Mouse (Mus musculus) heart, adult 2 months (tissue): Measurements from ENCODE around the gene Mapk1.

Experiments used
- CTCF ChIP-seq: fragments of 200-600 bp; IDR thresholded peaks from 2 replicates; pipeline ENCODE4 v1.8.1; 2022; ENCODE audit warnings: antibody characterized with exemption, mild to moderate bottlenecking, moderate library complexity
- EP300 ChIP-seq: fragments of 200-500 bp; IDR thresholded peaks from 2 replicates; pipeline ENCODE4 v1.6.1; 2011; ENCODE audit warnings: low read depth, low read length, control low read depth; ENCODE audit not compliant: insufficient read depth
- POLR2A ChIP-seq: fragments of 200-500 bp; IDR thresholded peaks from 2 replicates; pipeline ENCODE4 v1.6.1; 2011; ENCODE audit warnings: mild to moderate bottlenecking, low read depth, low read length, control low read depth; ENCODE audit not compliant: insufficient read depth

- no peak for TF ChIP-seq CTCF
- no peak for TF ChIP-seq POLR2A
- no peak for TF ChIP-seq EP300
Measured at GRCm38 (mm10) chr16:17088346-17088745, 105.2 kb downstream of the Mapk1 start.
